Mouse (Mus musculus): ENCODE measurements around the gene Il34.
A peak's percentile ranks its signal among the peaks of the same experiment; 100 is the strongest.

Il34 gene

DNA sequence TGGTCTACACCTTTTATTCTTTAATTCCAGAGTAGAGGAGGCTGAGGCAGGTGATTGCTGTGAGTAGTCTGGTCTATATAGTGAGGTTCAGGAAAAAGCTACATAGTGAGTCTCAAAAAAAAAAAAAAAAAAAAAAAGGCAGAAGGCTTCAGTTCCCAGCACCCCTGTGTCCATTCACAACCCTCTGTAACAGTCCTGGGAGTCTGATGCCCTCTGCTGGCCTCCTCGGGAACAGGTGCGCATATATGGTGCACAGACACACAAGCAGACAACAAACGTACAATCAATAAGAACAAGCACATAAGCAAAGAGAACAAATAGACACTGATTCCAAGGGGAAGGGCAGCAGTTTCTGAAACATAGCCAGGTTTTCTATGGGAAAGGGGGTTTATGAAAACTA lies 29.4 kb downstream of the Il34 start:
- DNase-seq: no peak

DNA sequence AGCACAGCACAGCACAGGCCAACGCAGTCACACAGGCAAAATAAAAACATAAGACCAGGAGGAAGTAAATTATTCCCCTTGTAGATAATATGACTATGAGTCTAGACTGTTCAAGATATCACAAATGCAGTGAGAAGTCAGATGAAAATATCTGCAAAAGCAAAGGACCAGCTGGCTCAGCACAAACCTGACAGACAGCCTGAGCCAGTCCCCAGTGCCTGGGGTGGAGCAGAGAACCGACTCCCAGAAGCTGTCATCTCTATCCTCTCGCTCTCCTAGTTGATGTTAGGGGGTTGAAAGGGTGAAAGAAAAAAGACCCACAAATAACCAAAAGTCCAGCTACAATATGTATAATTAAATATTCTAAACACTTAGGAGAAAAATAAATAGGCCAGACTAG lies 30.0 kb downstream of the Il34 start:
- no peak for DNase-seq

DNA sequence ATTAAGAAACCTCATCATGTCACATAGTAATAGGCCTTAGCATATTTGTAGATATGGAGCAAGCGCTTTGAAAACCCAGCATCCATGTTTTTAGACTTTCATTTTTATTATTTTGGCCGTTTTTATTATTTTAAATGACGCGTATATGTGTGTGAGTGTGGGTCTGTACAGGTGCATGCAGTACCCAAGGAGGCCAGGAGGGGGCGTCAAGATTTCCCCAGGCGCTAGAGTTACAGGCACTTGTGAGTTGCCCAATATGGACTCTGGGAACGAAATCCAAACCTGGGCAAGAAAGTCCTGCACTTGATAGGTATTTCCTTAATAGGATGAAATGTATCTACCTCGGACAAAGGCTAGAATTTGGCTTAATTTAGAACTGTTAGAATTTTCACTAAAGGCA lies 30.4 kb downstream of the Il34 start:
- DNase-seq: no peak

DNA sequence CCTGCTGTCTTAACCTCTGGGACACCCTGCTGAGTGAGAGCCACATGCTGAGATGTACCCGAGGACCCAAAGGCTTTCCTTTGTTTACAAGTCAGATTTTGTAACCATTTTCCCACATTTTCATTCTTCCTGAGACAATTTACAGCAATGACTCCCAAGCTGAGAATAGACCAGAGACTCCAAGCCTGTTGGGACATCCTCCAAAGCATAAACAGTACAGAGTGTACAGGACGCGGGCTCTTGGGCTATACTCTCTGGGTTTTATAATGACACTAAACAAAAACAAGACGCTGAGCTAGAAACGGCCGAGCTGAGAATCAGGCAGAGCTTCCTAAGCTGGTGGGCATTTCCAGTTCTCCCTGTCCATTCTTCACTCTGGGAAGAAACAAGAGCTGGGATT lies 31.0 kb downstream of the Il34 start:
- peak; percentile 94 for DNase-seq

DNA sequence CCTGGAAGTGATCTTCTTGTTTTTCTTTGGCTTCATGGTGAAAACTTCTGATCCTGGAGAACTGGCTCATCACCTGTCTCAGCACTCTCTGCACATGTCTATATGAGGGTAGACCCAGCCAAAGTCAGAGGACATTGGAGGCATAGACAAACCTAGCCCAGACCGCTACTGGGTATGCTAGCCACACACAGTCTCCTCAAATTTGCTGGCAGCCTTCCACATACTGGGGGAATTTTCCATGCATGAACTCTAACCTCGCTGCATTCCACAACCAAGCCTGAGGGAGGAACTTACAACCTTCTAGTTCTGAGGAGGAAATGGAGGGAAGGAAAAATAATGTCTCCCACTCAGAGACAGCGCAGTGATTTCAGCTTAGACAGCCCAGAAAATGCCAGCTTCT lies 31.7 kb downstream of the Il34 start:
- DNase-seq: no peak

DNA sequence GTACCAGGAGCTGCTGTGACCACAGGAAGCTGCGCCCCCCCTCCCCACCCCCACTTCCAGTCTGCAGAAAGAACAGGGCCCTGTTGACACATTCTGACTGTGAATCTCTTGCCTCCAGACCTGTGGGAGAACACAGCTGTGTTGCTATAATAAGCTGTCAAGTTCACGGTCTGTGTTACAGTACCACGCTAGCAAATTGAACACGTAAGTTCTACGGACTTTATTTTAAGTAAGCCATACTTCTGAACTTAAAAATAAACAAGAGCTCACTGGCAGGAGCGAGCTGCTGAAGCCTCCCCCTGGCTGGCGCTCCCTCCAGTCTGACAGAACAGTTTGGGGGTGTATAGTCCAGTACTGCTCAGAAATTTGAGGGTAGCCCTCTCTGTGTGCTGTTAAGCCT lies 33.3 kb downstream of the Il34 start:
- no peak for DNase-seq

DNA sequence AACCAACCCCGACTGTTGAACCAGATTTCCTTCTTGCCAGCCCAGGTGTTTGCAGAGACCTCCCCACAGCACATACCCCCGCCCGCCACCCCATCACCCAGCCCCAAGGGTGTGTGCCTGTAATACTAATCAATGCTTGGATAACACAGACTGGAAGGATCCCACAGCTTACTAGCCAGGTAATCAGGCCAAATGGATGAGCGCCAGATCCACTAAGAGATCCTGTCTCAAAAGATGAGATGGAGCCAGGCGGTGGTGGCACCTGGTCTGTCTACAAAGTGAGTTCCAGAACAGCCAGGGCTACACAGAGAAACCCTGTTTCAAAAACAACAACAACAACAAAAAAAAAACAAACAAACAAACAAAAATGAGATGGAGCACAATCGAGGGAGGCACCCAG lies 38.5 kb downstream of the Il34 start:
- no peak for DNase-seq

DNA sequence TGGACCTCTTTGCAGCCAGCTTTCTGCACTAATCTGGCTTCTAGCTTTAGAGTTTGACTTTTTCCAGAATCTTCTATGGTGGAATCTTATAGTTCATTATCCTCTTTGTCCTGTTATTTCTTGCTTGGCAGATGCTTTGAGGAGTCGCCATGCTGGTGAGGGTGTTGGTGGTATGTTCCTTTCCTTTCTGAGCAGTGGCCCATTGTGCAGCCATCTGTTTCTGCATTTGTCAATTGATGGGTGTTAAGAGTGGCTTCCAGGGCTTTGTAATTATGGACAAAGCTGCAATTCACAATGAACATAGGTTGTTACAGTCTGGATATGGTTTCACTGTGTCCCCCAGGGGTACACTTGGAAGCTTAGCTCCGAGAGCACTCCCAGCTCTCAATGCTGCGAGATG lies 41.1 kb downstream of the Il34 start:
- DNase-seq: no peak

DNA sequence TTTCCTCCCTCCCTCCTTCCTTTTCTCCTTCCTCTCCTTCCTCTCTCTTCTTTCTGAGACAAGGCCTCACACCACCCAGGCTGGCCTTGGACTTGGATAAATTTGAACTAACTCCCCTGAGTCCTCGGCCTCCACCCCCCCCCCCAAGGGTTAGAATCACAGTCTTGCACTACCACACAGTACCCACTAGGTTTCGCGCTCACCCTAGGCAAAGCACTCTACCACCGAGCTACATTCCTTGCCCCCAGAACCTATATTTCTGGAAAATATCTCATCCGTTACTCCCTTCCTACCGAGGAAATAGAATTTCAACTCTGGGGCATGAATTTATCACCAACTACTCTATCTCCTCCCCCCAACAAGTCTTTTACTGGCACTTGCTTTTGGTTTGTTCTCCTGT lies 43.7 kb downstream of the Il34 start:
- no peak for DNase-seq

DNA sequence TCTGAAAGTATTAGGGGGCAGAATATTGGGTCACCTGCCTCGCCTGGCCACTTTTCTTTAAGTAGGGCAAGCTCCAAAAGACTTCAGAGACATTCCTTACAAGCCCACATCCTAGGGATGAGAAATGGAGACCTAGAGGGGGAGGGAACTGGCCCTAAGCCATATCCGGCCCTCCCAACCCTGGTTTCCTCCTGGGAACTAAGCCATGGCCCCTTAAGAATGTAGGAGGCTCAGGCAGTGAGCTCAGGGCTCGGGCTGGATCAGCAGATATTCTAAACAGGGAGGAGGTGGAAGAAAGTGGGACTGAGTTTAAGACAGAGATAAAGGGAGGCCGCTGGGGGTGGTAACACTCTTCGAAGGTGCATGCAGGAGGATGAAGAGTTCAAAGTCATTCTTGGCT lies 44.5 kb downstream of the Il34 start:
- DNase-seq: peak; percentile 98

DNA sequence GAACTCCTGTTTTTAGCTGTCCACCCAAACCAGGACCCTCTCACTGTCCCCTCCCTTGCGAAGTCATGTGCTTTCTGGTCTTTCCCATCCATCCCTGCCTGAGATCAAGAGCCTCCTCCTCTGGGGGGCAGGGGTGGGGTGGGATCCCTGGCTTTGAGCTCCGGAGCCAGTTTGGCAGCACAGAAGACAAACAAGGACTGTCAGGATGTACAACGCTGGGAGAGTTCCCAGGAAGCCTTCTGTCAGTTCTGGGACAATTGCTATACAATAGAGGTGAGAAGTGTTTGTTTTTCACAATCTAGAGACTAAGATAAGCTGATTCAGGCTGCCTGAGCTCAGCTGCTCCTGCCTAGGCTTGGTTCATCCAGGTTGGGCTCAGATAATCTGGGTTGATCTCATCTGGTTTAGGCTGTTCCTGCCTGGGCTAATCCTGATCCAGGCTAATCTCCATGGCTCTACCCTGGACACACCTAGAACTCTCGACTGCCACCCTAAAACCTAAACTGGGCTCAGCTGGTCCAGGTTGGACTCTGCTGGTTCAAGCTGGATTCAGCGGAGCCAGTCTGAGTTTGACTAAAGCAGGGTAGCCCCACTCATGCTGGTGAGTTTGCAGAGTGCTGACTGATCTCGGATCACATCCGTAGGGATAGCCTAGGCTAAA lies 45.3 kb downstream of the Il34 start:
- no peak for DNase-seq

DNA sequence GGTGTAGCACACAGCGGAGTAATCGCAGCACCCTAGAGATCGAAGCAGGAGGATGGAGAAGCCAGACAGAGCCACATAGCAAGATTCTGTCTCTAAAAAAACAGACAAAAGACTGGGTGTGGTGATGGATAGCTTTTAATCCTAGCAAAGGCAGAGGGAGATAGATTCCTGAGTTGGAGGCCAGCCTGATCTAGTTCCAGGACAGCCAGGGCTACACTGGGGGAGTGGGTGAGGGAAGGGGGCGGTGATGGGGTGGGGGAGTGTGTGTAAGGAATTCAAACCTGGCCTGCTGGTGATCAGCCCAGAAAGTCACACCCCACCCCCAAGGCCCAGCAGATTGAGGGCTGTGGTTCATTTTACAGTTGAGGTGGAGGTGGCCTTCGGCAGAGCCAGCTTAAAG lies 49.5 kb downstream of the Il34 start:
- no peak for DNase-seq

DNA sequence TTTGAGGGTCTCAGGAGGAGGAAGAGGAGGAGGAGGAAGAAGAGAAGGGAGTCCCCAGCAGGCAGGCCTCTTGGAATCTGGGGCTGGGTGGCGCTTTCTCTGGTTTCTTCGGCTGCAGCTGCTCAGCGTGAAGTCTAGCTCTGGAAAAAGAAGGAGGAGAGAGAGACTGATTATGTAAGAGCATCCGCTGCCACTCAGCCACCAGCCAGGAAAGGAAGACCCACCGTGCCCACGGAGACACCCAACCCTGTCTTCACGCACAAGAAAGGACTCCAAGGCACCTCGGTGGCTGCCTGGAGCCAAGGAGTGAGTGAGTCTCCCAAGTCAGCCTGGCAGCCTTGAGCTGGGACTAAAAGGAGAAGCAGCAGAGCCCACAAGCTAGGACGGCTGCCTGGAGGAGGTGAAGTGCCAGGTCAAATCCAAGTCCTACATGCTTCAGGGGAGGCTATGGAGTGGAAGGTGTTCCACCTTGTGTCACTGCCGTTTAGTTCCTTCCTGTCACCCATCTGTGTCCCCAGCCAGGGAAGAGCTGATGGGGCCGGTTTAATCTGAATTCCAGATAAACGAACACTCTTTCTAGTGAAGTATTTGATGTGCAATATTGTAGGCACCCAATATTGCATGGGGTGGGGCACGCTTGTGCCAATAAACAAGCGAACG lies 50.1 kb downstream of the Il34 start:
- no peak for DNase-seq

DNA sequence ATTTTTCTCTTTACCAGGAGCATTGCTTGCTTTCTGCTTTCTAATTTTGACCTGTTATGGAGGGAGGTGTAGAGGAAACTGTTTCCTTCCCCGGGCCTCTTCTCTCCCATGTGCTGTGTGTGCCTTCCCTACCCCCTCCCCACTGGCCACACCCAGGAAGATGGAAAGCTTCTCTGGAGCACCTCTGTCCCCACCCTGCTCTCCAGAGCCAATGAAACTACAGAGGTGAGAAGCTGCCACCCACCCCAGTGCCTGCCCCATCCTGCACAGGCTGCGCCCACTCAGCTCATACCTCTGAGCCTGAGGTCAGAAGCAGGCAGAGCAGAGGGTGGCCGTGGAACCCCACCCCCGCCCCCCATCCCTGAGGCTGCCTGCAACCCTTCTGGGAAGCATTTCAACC lies 51.0 kb downstream of the Il34 start:
- DNase-seq: no peak

DNA sequence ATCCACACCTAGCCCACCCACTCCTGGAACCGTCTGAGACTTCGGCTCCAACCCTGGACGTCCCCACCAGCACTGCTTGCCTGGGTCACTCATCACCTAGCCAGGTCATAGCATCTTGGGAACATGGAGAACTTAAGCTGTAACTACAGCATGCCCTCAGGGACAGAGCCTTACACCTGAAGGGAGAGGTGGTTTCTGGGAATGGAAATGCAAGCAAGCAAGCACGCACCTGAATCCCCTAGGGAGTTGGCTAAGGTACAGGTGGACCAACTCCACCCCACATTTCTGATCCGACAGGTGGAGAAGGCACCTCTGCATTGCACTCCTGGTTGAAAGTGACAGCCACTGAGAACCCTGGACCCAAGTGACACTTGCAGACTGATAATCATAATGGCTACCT lies 54.2 kb downstream of the Il34 start:
- DNase-seq: peak; percentile 86

DNA sequence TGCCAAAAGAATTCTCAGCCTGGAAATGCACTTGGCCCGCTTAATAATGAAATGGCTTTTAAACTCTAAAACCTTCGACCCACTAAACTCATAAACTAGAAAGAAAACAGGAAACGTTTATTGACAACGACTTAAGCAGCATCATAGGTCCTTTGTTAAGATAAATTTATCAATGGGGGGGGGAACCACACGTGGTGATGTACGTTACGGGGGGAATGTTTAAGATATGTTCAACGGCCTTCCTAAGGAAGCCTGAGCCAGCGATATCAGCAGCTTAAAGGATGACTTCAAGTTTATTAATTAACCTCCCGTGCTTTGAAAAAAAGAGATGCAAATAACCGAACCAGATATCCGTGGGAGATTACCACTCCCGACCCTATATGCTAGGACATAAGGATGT lies 55.5 kb downstream of the Il34 start:
- no peak for DNase-seq

DNA sequence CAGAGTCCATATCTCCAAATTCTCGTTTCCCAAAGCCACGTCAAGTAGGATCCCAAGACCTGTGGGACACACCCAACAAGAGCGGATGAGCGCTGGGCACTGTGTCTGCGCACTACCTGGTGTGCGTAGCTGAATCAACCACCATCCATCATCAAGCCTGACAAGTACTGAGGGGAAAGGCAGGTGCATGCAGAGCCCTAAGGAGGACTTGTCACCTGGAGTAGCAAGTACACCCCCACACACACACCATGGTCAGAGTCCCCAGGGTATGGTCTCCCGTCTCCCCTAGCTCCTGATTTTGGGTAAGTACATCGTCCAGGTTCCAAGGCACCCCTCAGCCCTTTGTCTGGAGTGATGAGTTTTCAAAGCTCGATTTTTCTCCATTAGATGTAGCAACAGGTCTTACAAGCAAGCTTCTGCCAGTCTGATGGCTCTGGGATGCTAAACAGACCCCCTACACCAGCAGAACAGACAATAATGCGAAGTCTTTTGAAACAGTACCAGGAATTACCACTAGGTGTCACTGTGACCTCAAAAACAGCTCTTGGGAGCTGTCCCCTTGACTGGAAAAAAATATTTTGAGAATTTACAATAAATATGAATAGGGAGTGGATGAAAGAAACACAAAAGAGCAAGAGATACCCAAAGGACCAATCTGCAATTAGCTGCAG lies 56.1 kb downstream of the Il34 start:
- DNase-seq: peak; percentile 90

DNA sequence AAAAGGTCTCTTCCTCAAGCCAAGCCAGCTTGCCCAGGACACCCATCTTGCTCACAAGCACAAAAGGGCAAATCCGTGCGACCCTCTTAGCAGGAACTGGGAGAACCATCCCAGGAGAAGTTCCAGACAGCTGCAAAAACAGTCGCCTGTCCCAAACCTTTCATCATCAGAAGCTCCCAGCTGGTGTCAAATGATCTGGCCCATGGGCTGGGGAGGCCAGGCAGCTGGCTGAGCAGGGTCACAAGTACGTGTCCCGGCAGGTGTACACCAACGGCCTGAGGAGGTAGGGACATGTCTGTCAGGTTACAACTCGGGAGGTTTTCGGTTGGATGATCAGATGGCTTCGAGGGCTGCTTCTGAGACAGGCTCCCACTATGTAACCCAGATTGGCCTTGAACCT lies 59.1 kb downstream of the Il34 start:
- peak; percentile 86 for DNase-seq

DNA sequence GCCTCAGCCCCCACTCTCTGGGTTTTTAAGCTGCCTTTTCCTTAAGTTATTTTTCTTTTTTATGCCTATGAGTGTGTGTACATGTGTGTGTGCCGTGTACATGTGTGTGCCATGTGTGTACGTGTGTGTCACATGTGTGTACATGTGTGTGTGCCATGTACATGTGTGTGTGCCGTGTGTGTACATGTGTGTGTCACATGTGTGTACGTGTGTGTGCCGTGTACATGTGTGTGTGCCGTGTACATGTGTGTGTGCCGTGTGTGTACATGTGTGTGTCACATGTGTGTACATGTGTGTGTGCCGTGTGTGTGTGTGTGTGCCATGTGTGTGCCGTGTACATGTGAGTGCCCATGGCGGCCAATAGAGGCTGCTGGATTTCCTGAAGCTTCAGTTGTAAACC lies 60.6 kb downstream of the Il34 start:
- DNase-seq: no peak

DNA sequence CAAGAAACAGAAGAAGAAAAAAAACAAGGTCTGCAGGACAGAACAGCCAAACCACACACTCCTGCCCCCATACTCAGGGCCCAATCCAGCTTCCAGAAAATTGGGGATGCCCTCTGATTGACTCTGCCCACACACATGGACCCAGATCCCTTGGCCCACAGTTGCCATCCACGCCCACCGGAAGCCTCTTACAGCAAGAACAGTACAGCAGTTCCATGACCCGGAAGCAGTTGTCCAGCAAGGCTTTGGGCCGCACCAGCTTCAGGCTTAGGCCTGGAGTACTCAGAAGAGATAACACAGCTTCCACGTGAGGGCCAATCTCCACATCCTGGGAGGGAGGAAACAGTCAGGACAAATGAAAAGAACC lies 63.3 kb downstream of the Il34 start:
- DNase-seq: peak; percentile 82

DNA sequence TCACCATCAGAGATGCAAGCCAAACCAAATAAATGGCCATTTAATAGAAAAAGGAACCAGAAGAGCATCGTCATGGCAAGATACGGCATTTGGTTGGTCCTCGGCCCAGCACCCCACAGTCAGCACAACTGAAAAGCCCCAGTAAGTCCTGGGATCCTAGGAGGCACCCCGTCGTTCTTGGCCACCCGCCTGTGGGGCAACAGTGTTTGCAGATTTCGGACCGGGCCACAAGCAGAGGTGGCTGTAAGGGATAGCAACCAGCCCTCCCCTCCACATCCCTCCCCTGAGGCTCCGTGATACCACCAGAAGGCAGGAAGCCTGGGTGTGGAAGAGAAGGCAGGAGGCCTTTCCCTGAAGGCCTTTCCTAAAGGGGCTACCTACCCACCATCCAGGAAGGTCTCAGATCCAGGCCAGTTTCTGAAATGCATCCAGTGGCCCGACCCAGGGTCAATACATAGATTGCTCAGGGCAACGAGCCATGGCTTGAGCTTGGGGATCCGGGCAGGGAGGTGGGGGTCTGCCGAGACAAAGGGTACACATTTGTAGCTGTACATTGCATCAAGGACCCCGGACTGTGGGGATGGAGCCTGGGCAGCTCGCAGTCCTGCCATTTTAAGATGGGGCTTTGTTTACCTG lies 63.8 kb downstream of the Il34 start:
- DNase-seq: peak; percentile 90

DNA sequence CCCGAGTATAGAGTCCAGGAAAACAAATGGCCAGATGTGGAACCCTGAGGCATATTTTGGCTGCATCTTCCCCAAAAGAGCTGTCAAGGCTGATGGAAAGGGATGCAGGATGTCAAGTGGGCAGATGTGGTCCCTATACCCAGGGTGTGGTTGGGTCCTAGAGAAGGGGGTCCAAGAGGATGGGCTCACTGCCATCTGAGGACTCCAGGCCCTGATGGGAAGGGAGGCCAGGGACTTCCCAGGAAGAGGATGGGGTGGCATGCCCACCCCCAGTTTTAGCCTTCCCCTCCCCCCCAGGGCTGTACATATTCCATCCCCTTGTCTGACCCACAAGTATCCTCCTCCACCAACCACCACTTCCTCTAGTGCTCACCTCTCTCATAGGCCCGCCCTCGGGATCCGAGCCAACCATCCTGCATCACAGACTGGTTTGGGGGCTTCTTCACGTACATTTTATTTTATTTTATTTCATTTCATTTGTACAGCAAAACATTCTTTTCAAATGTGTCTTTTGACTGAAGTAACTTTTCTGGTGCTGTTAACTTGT lies 65.0 kb downstream of the Il34 start:
- DNase-seq: peak; percentile 86

DNA sequence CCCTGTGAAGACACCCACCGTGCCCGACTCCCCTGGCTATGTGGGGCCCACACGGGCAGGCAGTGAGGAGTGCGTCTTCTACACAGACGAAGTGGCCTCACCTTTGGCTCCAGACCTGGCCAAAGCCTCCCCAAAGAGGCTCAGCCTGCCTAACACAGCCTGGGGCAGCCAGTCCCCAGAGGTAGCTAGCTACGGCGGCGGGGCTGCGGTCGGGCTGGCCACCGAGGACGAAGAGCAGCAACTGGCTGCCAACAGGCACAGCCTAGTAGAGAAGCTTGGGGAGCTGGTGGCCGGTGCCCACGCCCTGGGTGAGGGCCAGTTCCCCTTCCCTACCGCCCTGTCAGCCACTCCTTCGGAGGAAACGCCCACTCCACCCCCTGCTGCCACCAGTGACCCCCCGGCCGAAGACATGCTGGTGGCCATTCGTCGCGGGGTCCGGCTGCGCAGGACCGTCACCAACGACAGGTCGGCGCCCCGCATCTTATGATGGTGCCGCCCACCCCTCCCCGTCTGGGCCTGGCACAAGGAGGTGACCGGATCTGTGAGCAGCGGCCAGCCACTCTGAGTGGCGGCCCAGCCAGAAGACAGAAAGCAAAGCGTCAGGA lies 67.0 kb downstream of the Il34 start:
- DNase-seq: peak; percentile 92

Data from heart, adult 11 months (tissue).